Mouse (Mus musculus) right cerebral cortex, postnatal 25 days (tissue): ENCODE measurements at regions not wholly inside any gene's neighbourhood (a gene's known extent, or its start where the extent isn't known, plus 50 kb on each side); places are given as distances from the start of the nearest gene placed in this dataset.

Experiments
- DNase-seq: peaks from one replicate; pipeline ENCODE4 v3.0.0; 2022

- DNase-seq: peak; percentile 9
Measured at GRCm38 (mm10) chr8:103272305-103273079, 487.1 kb upstream of the Cdh11 start.

DNA sequence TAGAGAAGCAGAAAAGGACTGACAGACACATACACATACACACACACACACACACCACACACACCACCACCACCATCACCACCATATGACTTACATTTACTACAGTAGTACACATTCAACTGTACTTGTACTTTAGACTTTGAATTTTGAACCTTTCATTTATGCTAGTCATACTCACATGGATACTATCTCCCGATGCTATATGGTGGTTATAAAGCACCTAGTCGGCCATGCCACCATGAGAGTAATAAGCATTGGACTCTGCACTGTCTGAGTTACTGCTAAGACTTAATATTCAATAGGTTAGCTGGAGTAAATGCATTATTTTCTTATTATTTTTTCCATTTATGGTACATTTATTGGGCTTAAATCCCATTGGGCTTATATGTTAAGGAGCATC, 488.0 kb upstream of the Cdh11 start:
- DNase-seq: no peak

- DNase-seq: no peak
Measured at GRCm38 (mm10) chr8:103281801-103282200, 496.4 kb upstream of the Cdh11 start.

GRCm38 (mm10) chr8:103288561-103288974, 503.1 kb upstream of the Cdh11 start:
- no peak for DNase-seq

DNA sequence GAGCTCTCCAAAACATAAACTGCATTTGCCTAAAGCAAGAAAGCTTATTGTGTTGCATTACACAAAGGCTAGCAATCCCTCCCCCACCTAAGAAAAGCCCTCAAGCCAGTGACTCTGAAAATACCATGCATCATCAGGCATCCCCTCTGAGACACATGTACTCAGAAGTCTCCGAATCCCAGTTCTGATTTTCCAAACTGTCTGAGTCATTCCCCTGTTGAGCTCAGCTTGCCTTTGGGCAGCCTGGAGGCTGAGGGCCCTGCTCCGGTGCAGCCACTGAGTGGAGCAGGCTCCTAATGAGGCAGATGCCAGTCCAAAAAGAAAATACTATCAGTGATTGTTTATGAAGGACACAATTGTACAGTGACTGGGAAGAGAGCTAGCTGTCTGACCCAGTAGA, 507.5 kb upstream of the Cdh11 start:
- DNase-seq: no peak

DNA sequence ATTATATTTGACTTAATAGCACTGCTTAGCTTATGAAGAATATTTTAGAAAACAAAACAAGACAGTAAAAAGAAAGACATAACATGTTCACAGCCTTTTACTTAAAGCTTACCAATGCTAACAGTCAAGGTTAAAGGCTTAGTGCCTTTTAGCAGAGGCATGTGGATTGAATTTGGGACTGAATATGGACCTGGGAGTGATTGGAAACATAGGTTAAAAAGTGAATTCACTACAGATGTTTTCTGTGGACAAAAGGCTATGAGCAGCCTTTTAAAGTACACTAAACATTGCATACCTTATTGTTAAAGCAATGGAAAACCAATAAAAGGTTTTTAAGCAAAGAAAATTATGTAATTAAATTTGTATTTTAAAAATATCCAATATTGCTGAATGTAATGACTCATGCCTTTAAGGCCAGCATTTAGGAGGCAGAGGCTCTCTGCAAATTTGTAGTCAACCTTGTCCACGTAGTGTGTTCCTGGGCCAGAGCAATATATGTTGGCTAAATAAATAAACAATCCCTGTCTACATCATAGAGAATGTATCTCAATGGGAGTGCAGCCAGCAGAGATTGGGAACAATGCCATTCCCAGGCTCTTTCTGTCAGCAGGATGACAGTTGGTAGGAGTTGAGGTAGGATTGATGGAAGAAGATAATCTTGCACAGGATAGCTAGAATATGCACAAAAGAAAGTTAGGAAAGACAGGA, 521.2 kb upstream of the Cdh11 start:
- no peak for DNase-seq

GRCm38 (mm10) chr8:103313576-103313975, 528.1 kb upstream of the Cdh11 start:
- DNase-seq: no peak

DNA sequence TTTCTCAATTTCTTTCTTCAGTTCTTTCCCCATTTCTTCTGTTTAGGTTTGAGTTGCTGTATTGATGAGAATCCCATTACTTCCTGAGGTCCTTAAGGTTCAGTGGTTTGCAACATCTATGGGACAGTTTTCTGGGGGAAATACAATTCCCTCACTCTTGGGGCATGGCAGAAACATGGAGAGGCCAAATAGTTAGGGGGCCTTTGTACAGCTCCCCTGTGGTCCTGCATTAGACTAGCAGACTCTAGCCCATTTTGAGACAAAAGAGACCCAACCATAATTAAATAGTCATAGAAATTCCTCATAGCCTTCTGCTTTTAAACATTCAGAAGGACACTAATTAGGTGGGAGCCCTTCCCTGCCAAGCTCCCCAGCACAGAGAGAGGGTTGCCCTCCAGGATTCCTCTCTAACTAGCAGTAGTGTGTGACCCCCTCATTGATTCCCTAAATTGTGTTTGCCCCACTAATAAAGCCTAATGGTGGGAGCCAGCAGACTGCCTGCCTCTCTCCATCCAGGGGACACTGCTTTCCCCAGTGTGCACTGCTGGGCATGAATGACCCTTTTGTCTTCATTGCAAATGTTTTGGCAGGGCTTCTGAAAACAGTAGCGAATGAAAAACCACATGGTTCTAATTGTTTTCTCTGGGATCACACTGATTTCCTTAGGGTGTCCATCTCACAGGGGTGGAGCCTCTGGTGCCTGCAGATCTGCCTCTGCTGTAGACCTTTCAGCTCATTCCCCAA, 529.0 kb upstream of the Cdh11 start:
- DNase-seq: no peak

DNA sequence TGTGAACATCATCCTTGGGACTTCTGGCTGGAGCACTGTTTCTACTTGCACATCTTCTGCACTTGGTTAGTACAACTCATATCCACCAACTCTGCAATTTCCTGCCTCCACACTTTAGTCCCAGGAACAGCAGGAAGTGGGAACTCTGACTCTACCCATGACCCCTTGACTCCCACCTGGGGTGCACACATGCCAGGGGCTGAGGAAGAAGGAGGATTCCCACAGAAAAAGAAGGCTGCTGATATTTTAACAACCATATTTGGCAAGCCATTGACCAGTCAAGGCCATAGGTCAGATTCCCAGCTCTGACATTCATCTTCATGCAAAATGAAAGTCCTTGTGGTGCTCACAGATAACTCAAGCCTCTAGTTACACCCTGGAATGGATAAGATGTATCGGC, 530.3 kb upstream of the Cdh11 start:
- DNase-seq: no peak

GRCm38 (mm10) chr8:103316691-103317091, 531.2 kb upstream of the Cdh11 start:
- DNase-seq: no peak

DNA sequence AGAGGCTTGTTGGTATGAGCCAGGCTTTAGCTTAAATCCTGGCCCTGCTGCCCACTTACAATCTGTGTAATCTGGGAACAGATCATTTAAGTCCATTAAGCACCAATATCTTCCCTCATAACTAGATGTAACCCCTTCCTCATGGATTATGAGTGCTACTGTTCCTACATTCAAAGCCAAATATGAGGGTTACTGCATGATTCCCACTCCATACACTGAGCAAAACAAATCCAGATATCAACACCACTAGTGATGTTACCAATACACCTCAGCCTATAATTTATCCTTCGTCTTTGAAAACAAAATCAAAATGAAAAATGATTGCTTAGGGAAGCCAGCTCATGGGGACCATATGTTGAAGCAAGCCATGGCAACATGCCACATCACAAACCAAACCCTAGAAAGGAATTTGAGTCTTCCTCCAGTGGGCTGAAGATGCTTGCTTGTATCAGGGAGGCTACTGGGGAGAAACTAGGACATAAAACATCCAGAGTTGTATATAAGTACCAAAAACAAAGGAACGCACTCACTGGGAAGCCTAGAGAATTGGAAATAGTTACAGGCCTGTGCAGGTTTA, 531.8 kb upstream of the Cdh11 start:
- no peak for DNase-seq

- DNase-seq: no peak
Measured at GRCm38 (mm10) chr8:103324016-103324665, 538.7 kb upstream of the Cdh11 start.

- no peak for DNase-seq
Measured at GRCm38 (mm10) chr8:103331415-103331814, 546.0 kb upstream of the Cdh11 start.

- DNase-seq: no peak
Measured at GRCm38 (mm10) chr8:103337314-103337713, 551.9 kb upstream of the Cdh11 start.

- DNase-seq: no peak
Measured at GRCm38 (mm10) chr8:103339042-103339441, 553.6 kb upstream of the Cdh11 start.

GRCm38 (mm10) chr8:103339951-103340350, 554.5 kb upstream of the Cdh11 start:
- no peak for DNase-seq

DNA sequence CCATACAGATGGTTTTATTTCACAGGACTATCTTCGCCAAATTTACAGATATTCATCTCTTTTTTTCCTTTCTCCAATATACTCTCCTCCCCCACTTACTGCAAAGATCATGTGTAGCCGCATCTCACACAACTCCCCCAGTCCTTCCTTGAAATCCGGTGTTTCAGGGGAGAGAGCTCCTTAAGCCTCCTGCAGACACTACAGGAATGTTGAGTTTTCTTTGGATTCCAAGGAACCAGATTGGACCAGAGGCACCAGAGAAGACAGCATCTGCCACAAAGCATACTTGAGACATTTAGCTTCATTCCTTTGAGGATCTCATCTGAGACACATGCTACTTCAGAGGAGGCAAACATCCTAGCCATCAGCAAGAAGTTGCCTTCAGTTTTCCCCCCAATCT, 558.4 kb upstream of the Cdh11 start:
- peak; percentile 21 for DNase-seq

DNA sequence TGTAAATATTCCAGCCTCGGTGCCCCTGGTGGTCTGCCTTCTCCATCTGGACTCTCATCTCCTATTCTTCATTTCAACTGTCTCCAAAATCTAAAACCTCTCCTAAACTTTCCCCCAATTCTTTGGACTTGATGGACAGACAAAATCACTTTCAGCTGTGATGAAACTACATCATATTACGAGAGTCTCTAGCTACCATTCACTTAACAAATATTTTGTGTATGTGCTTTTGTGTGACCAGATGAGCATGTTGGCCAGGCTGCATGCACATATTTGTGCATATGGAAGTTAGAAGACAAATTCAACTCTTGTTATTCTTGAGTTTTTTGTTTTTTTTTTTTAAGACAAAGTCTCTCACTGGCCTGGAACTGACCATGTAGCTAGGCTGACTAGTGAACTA, 559.4 kb upstream of the Cdh11 start:
- DNase-seq: no peak

- DNase-seq: no peak
Measured at GRCm38 (mm10) chr8:103347158-103347871, 561.9 kb upstream of the Cdh11 start.

DNA sequence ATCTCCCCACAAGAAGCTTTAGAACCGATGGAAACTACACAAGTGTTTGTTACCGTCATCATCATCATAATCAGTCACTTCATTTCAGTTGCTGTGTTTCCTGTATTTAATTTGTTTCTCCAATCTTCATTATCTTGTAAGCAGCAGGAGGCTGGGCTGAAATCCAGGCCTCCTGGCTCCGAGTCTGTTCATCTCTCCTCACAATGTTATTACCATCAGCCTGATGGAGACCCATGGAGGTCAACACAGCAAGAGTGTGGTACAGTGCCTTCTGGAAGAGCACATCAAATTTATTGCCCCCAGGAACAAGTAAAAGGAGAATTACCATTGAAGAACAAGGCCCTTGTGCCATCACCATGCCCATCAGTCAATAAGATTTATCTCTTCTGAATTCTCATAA, 576.3 kb upstream of the Cdh11 start:
- no peak for DNase-seq

DNA sequence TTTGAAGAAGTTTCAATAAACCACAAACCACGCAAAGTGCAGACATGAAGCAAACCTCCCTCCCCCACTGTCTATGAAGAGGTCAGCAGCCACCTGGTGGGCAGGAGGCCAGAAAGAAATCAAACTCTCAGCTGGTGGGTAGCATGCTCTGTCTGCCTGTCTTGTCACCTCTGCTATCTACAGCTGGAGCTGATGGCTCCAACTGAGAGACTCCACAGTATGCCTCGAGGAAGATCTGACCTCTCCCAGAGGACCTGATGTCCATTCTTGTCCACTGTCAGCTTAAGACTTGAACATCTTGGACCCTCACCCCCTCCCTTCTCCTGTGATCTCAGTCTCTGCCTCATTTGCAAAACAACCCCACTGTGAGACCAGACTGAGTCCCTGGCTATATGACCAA, 585.0 kb upstream of the Cdh11 start:
- DNase-seq: no peak

- DNase-seq: no peak
Measured at GRCm38 (mm10) chr8:103373007-103373406, 587.6 kb upstream of the Cdh11 start.
